Mouse (Mus musculus) liver, postnatal 0 days (tissue): ENCODE measurements around the gene Cdk14. TPM values are rescaled to one million over a fixed set of nuclear protein-coding genes. Genes with fewer than 3 reads are reported as not detected.

Source experiments
- ATAC-seq: fragments of 200-750 bp; cut with Nextera tagmentation; 2 replicates; pipeline ENCODE4 v1.8.0; 2017; ENCODE audit warnings: mild to moderate bottlenecking, moderate library complexity
- DNase-seq: peaks from one replicate; pipeline ENCODE4 v3.0.0-alpha.2; 2016
- H3K27ac ChIP-seq: fragments of 300-500 bp; sonication (generic); 2 replicates; pipeline ENCODE4 v1.5.1; 2014; ENCODE audit warnings: antibody characterized with exemption, moderate library complexity, mild to moderate bottlenecking, low read depth
- H3K27me3 ChIP-seq: fragments of 300-500 bp; sonication (generic); 2 replicates; pipeline ENCODE4 v1.6.1; 2014; ENCODE audit warnings: low read length, control low read depth, mixed read lengths; ENCODE audit not compliant: insufficient read depth
- H3K36me3 ChIP-seq: fragments of 300-500 bp; sonication (generic); replicated peaks from 2 replicates; pipeline ENCODE4 v1.6.1; 2014; ENCODE audit warnings: mild to moderate bottlenecking, control low read depth, low read length, moderate library complexity, mixed read lengths; ENCODE audit not compliant: insufficient read depth
- H3K4me1 ChIP-seq: fragments of 300-500 bp; sonication (generic); 2 replicates; pipeline ENCODE4 v1.6.1; 2014; ENCODE audit warnings: antibody characterized with exemption, mild to moderate bottlenecking, control low read depth; ENCODE audit not compliant: insufficient read depth
- H3K4me2 ChIP-seq: fragments of 300-500 bp; sonication (generic); 2 replicates; pipeline ENCODE4 v1.6.1; 2014; ENCODE audit warnings: low read depth, mild to moderate bottlenecking, low read length, moderate library complexity, mixed read lengths
- H3K4me3 ChIP-seq: fragments of 300-500 bp; sonication (generic); 2 replicates; pipeline ENCODE4 v1.5.1; 2014; ENCODE audit warnings: low read depth, low read length
- H3K9ac ChIP-seq: fragments of 300-500 bp; sonication (generic); replicated peaks from 2 replicates; pipeline ENCODE4 v1.6.1; 2014; ENCODE audit warnings: mild to moderate bottlenecking, moderate library complexity
- H3K9me3 ChIP-seq: fragments of 300-500 bp; sonication (generic); 2 replicates; pipeline ENCODE4 v1.6.1; 2016; ENCODE audit warnings: mild to moderate bottlenecking, control low read depth, low read length, mixed read lengths
- CTCF ChIP-seq: sonication (generic); IDR thresholded peaks from 2 replicates; pipeline ENCODE4 v1.5.1; 2016; ENCODE audit warnings: antibody characterized with exemption, low read depth
- EP300 ChIP-seq: IDR thresholded peaks from 2 replicates; pipeline ENCODE4 v1.6.1; 2016; ENCODE audit warnings: antibody characterized with exemption, low read depth, mild to moderate bottlenecking
- WGBS: fragments of 180-500 bp; shearing (Covaris S2); extraction: QIAGEN DNeasy Blood & Tissue Kit; methylation state at CpG from one replicate; pipeline ENCODE4 v1.1.7; 2014; ENCODE audit not compliant: insufficient replicate concordance; 5-methylcytosine and 5-hydroxymethylcytosine counted together
- polyA plus RNA-seq: library from polyadenylated mRNA; unstranded; fragments of >200 nt; fragmentation: Nextera tagmentation; extraction: Ambion mirVana; gene quantifications from 2 replicates; pipeline ENCODE4 v1.2.1, GENCODE M21; 2015

The Cdk14 gene
- polyA plus RNA-seq, 1 experiment from 2014 or later = 1.1 TPM

- H3K4me3 ChIP-seq = no peak overlapping the region
- WGBS = 60% methylated on average over 3 of the region's 3 CpGs
- no peak overlapping the region for H3K9ac ChIP-seq
- H3K27ac ChIP-seq = no peak overlapping the region
- H3K9me3 ChIP-seq = no peaks in the 10 kb centered on the region
- H3K36me3 ChIP-seq = no peaks in the 10 kb centered on the region
- ATAC-seq (no peak), DNase-seq (no peak)
- no peaks in the 10 kb centered on the region for H3K27me3 ChIP-seq
- TF ChIP-seq CTCF = no peak
- TF ChIP-seq EP300 = no peak
- no peak overlapping the region for H3K4me2 ChIP-seq
- no peaks in the 10 kb centered on the region for H3K4me1 ChIP-seq
These were observed 60.2 kb downstream of the Cdk14 start for GRCm38 (mm10) chr5:5359915-5360314.

GRCm38 (mm10) chr5:5359370-5359769 lies 60.7 kb downstream of the Cdk14 start:
- Histone ChIP-seq H3K36me3 (no peaks in the 10 kb centered on the region), H3K27ac (no peak overlapping the region), H3K4me1 (no peaks in the 10 kb centered on the region), H3K9ac (no peak overlapping the region), H3K4me2 (no peak overlapping the region), H3K27me3 (no peaks in the 10 kb centered on the region), H3K9me3 (no peaks in the 10 kb centered on the region), H3K4me3 (no peak overlapping the region)
- ATAC-seq = no peak
- 85% methylated on average over 5 of the region's 5 CpGs for WGBS
- TF ChIP-seq EP300 = no peak
- peak; percentile 43 for TF ChIP-seq CTCF
- DNase-seq = no peak

- DNase-seq (no peak), ATAC-seq (no peak)
- no peak overlapping the region for H3K9ac ChIP-seq
- H3K4me2 ChIP-seq = no peak overlapping the region
- H3K4me1 ChIP-seq = no peaks in the 10 kb centered on the region
- H3K27ac ChIP-seq = no peak overlapping the region
- no peaks in the 10 kb centered on the region for H3K36me3 ChIP-seq
- H3K9me3 ChIP-seq = no peaks in the 10 kb centered on the region
- H3K27me3 ChIP-seq = no peaks in the 10 kb centered on the region
- no peak overlapping the region for H3K4me3 ChIP-seq
- TF ChIP-seq EP300 (no peak), CTCF (no peak)
- WGBS = 74% methylated on average over 18 of the region's 18 CpGs
These were observed 61.9 kb downstream of the Cdk14 start for GRCm38 (mm10) chr5:5358019-5358717.

- Histone ChIP-seq H3K4me2 (no peak overlapping the region), H3K27me3 (no peaks in the 10 kb centered on the region), H3K4me1 (no peaks in the 10 kb centered on the region), H3K27ac (no peak overlapping the region), H3K36me3 (no peaks in the 10 kb centered on the region), H3K9me3 (no peaks in the 10 kb centered on the region), H3K9ac (no peak overlapping the region), H3K4me3 (no peak overlapping the region)
- ATAC-seq (no peak), DNase-seq (no peak)
- no peak for TF ChIP-seq CTCF
- TF ChIP-seq EP300 = no peak
- WGBS = 55% methylated on average over 5 of the region's 5 CpGs
These were observed 65.3 kb downstream of the Cdk14 start for GRCm38 (mm10) chr5:5354684-5355368.

GRCm38 (mm10) chr5:5353946-5354345 lies 66.2 kb downstream of the Cdk14 start:
- Histone ChIP-seq H3K9ac (no peak overlapping the region), H3K36me3 (no peaks in the 10 kb centered on the region), H3K4me3 (no peak overlapping the region), H3K4me1 (no peaks in the 10 kb centered on the region), H3K4me2 (no peak overlapping the region), H3K9me3 (no peaks in the 10 kb centered on the region), H3K27me3 (no peaks in the 10 kb centered on the region), H3K27ac (no peak overlapping the region)
- DNase-seq (no peak), ATAC-seq (no peak)
- WGBS = 49% methylated on average over 1 of the region's 1 CpGs
- TF ChIP-seq CTCF (no peak), EP300 (no peak)

- Histone ChIP-seq H3K9me3 (no peaks in the 10 kb centered on the region), H3K27me3 (no peaks in the 10 kb centered on the region), H3K36me3 (no peaks in the 10 kb centered on the region), H3K27ac (no peak overlapping the region), H3K4me2 (no peak overlapping the region), H3K9ac (no peak overlapping the region), H3K4me3 (no peak overlapping the region), H3K4me1 (no peaks in the 10 kb centered on the region)
- DNase-seq (no peak), ATAC-seq (no peak)
- TF ChIP-seq CTCF (no peak), EP300 (no peak)
- 70% methylated on average over 5 of the region's 5 CpGs for WGBS
These were observed 75.5 kb downstream of the Cdk14 start for GRCm38 (mm10) chr5:5344646-5345045.
